In the genomic region with DNA sequence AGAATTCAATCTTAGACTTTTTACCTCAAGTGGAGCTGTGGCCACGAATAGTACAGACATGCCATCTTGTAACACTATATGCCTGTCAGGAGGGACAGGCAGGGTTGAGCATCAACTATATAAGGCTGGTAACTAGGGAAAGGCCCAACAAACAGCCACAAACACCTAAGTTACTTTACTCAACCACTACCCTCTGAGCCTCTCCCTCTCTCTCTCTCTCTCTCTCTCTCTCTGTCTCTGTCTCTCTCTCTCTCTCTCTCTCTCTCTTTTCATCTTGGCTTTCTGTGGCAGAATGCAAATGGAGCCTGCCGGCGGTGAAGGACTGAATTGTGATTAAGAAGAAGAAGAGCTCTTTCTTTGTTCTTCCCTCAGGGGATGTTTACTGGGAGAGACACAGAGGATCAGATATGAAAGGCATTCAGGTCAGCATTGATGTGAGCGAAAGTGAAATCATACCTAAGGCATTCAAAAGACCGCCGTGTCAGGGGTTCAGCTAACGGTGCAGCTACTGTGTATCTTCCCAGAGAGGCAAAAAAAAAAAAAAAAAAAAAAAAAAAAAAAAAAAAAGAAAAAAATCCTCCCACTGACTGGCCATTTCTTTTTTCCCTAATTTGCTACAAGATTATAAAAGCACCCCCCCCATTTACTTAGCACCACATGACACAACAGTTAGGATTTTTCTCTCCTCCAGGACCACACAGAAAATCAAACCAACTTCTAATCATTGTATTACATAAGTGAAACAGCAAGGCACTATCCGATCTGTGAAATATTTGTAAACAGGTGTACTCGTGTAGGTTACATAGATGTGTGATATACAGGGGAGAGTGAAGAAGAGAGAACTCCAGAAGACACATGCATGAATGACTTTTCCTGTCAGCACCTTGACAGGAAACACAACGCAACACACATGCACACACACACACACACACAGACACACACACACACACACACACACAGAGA, we compare ENCODE assay signal across 1 mouse cellular context.
TF ChIP-seq lines count a peak whose summit lies in the region.

No protein-coding gene starts in this region.

TF ChIP-seq in CH12.LX, 34 proteins besides CTCF, POLR2A, EP300 and RAD21 (continued from another document):
- no peak; the same call in 1 of the 2 replicates for TF ChIP-seq CHD2 (IDR thresholded peaks at IDR 0.05; ENCODE audit: low read length)
- TF ChIP-seq USF1 (IDR thresholded peaks at IDR 0.05; ENCODE audit: low read depth, low read length) = no peak
- no peak for TF ChIP-seq JUN (IDR thresholded peaks at IDR 0.05; ENCODE audit: insufficient read depth, low read depth, low read length)
